Mouse (Mus musculus): ENCODE measurements around the gene Rbfox2.

DNA sequence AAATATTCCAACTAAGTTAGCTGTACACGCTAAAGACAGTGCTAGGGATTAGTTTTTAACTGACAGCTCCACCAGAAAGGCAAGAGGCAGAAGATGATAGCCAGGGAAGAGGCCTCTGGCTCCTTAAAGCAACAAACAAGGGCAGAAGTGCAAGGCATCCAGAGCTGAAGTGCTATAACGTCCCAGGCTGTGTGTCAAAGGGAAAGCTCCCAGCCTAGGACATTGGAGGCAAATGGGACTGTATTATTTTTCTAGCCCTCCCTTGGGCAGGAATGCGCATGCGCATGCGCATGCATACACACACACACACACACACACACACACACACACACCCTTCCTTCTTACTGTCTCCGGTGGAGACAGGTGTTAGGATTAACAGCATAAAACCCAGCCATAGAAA, 143.9 kb downstream of the Rbfox2 start:
- TF ChIP-seq CTCF (conservative IDR thresholded peaks at IDR 0.05; ENCODE audit: insufficient read depth, insufficient read length, low read depth, low read length): no peak
- TF ChIP-seq POLR2A (IDR thresholded peaks at IDR 0.05; ENCODE audit: low read depth, low read length): no peak
